Comparison of ENCODE assay signal across 8 mouse cellular contexts in the genomic region with DNA sequence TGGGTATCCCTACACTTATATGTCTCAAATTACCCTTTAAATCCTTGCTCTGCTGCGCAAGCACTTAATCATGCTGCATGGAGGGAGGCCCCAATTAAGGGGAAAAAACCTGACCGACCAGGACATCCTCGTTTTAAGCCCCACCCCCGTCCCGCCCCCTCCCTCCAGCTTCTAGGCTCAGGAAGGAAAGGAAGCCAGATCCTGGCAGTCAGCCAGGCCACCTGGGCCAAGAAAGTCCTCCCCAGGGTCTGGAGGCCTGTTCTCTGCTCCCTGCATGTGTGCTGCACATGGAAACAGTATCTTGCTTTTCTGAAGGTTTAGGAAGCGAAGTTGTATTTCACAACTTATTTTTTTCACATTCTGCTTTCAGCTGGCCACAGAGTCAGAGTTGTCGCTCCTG. TPM values are rescaled to one million over a fixed set of nuclear protein-coding genes. Genes with fewer than 3 reads are reported as not detected.
DNase-seq lines count a peak whose midpoint lies in the region; ATAC-seq and TF ChIP-seq lines count a peak whose summit lies in the region.

TSS of gene Shb (minus strand) at position 96 of the 400 bp plus-strand sequence.

- CTCF ChIA-PET in Patski (lab: Charles Lee): interaction anchor here (1.0 kb wide), 1 partner anchor 11 kb away, joined by 3 read pairs; no protein-coding TSS in a partner anchor

- peaks cover 15% of the 10 kb centered on the region for H3K4me1 ChIP-seq in forebrain, embryonic 11.5 days (replicated peaks; ENCODE audit: control insufficient read depth, insufficient read depth, low read length)
- H3K4me1 ChIP-seq in stomach, postnatal 0 days (replicated peaks; ENCODE audit: control insufficient read depth, insufficient read depth): peaks cover 3% of the 10 kb centered on the region

- peak; percentile 19 for ATAC-seq in CD4-positive, CD25-positive, alpha-beta regulatory T cell, adult 4 months
- no peak for ATAC-seq in Patski
- no peak for ATAC-seq in forebrain, embryonic 11.5 days (replicated peaks; ENCODE audit: low FRiP score)
- peak; percentile 13; the same call in 1 of the 2 replicates for ATAC-seq in stomach, postnatal 0 days (ENCODE audit: low FRiP score, low TSS enrichment)

- intact Hi-C loops in heart, postnatal 14 days (cut with DNase I): loop anchor here (5.0 to 10.0 kb wide), 4 partner anchors 190 to 518 kb away; partner anchors contain the start of genes Dcaf10, Exosc3, Polr1e and Zbtb5

- DNase-seq in Patski (ENCODE audit: low read depth, low spot score): no peak
- DNase-seq in forebrain, embryonic 11.5 days (ENCODE audit: low spot score): peak; percentile 80
- peak; percentile 86 to 87 for DNase-seq in heart, postnatal 14 days
- DNase-seq in kidney, postnatal 4 days: peak; percentile 89 to 93
- peak; percentile 86 for DNase-seq in lung, postnatal 36 days
- DNase-seq in stomach, postnatal 0 days (ENCODE audit: low spot score): peak; percentile 93
- DNase-seq in c-Kit-positive CD71-positive TER-119-positive erythroid progenitor cells, embryonic 14.5 days (ENCODE audit: low spot score): no peak

- POLR2A ChIA-PET in Patski (lab: Charles Lee): no interaction called here

- H3K36me3 ChIP-seq in forebrain, embryonic 11.5 days (ENCODE audit: control insufficient read depth, insufficient read depth, low read length): no peaks in the 10 kb centered on the region
- H3K36me3 ChIP-seq in stomach, postnatal 0 days (ENCODE audit: control insufficient read depth, insufficient read depth, low read length): no peaks in the 10 kb centered on the region

- no peak within 1 kb of the TSS for H3K27ac ChIP-seq in forebrain, embryonic 11.5 days (ENCODE audit: low read depth, low read length)
- peak within 1 kb of the TSS; percentile 98 for H3K27ac ChIP-seq in stomach, postnatal 0 days (replicated peaks)

- 19% methylated on average over 7 of the region's 7 CpGs for WGBS in forebrain, embryonic 11.5 days
- WGBS in stomach, postnatal 0 days: 4% methylated on average over 7 of the region's 7 CpGs

- H3K4me2 ChIP-seq in forebrain, embryonic 11.5 days (ENCODE audit: low read depth, low read length, severe bottlenecking): peak within 1 kb of the TSS; percentile 95
- H3K4me2 ChIP-seq in stomach, postnatal 0 days (replicated peaks; ENCODE audit: low read depth): peak within 1 kb of the TSS; percentile 97

- no peak for TF ChIP-seq EP300 in stomach, postnatal 0 days (optimal IDR thresholded peaks at IDR 0.05)

- no peak for TF ChIP-seq CTCF in Patski (IDR thresholded peaks at IDR 0.05)
- TF ChIP-seq CTCF in stomach, postnatal 0 days (IDR thresholded peaks at IDR 0.05; ENCODE audit: low read depth): no peak

- no peaks in the 10 kb centered on the region for H3K27me3 ChIP-seq in Patski
- H3K27me3 ChIP-seq in forebrain, embryonic 11.5 days (ENCODE audit: control insufficient read depth, insufficient read depth, low read length): no peaks in the 10 kb centered on the region
- no peaks in the 10 kb centered on the region for H3K27me3 ChIP-seq in stomach, postnatal 0 days (ENCODE audit: control insufficient read depth, insufficient read depth, low read length)

- no peak within 1 kb of the TSS for H3K9ac ChIP-seq in forebrain, embryonic 11.5 days (ENCODE audit: low read length)
- no peak within 1 kb of the TSS for H3K9ac ChIP-seq in stomach, postnatal 0 days (ENCODE audit: low read length)

- H3K9me3 ChIP-seq in forebrain, embryonic 11.5 days (ENCODE audit: control insufficient read depth, low read length): no peaks in the 10 kb centered on the region
- H3K9me3 ChIP-seq in stomach, postnatal 0 days (ENCODE audit: control insufficient read depth, low read length): no peaks in the 10 kb centered on the region

- peak within 1 kb of the TSS; percentile 72; the same call in 1 of the 2 replicates for H3K4me3 ChIP-seq in forebrain, embryonic 11.5 days (ENCODE audit: low read depth, low read length)
- H3K4me3 ChIP-seq in stomach, postnatal 0 days (ENCODE audit: low read depth, low read length): peak within 1 kb of the TSS; percentile 83

- in situ Hi-C loops in Patski (cut with MboI; ENCODE audit: low pct_unique_long_range_greater_than_20kb): loop anchor here (5.0 to 10.0 kb wide), 2 partner anchors 80 to 518 kb away; partner anchors contain the start of genes Polr1e and Zbtb5

RNA-seq across cellular contexts. Expression of gene Shb, which starts in this region (rescaled TPM):
- polyA plus RNA-seq in CD4-positive, CD25-positive, alpha-beta regulatory T cell, adult 4 months (2017; shearing (Covaris generic)): under 1 TPM in 1 of 2 experiments, not detected in 1; 0.34 TPM
- polyA plus RNA-seq in Patski (2021): 71.9 TPM
- polyA plus RNA-seq in forebrain, embryonic 11.5 days (2014; fragmentation: Nextera tagmentation; extraction: Ambion mirVana): 8.2 and 9.7 TPM in 2 replicates
- total RNA-seq in heart, postnatal 14 days (2021): 10 to 100 TPM; 29.7 to 46.1 TPM
- polyA plus RNA-seq in stomach, postnatal 0 days (2015; fragmentation: Nextera tagmentation; extraction: Ambion mirVana): 5.5 and 6.9 TPM in 2 replicates

Comparison
In these comparisons a context has a peak if more than half of its experiments do, and no peak if none do; other contexts are left out.
1. Peak in ATAC-seq in CD4-positive, CD25-positive, alpha-beta regulatory T cell, adult 4 months; RNA of the gene not detected or under 1 TPM.
2. DNase-seq: peak in forebrain, embryonic 11.5 days (single experiment), heart, postnatal 14 days (2 of 2), kidney, postnatal 4 days (2 of 2), lung, postnatal 36 days (single experiment) and stomach, postnatal 0 days (single experiment); none in Patski (single experiment) and c-Kit-positive CD71-positive TER-119-positive erythroid progenitor cells, embryonic 14.5 days (single experiment).